Mouse (Mus musculus) spleen, adult 10 weeks (tissue): Measurements from ENCODE around the gene Sbno1. TPM values are rescaled to one million over a fixed set of nuclear protein-coding genes. Genes with fewer than 3 reads are reported as not detected.

Experiments used
- polyA plus RNA-seq: library from polyadenylated mRNA; stranded (reverse); fragments of 350-450 nt; fragmentation: Illumina TruSeq; extraction: RNeasy Lipid Tissue Mini Kit (QIAGEN cat#74804); gene quantifications from one replicate; pipeline ENCODE4 v1.2.3, GENCODE M21; 2015; ENCODE audit warnings: low replicate concordance; ENCODE audit not compliant: insufficient read depth

The Sbno1 gene
- polyA plus RNA-seq = 125 TPM

DNA sequence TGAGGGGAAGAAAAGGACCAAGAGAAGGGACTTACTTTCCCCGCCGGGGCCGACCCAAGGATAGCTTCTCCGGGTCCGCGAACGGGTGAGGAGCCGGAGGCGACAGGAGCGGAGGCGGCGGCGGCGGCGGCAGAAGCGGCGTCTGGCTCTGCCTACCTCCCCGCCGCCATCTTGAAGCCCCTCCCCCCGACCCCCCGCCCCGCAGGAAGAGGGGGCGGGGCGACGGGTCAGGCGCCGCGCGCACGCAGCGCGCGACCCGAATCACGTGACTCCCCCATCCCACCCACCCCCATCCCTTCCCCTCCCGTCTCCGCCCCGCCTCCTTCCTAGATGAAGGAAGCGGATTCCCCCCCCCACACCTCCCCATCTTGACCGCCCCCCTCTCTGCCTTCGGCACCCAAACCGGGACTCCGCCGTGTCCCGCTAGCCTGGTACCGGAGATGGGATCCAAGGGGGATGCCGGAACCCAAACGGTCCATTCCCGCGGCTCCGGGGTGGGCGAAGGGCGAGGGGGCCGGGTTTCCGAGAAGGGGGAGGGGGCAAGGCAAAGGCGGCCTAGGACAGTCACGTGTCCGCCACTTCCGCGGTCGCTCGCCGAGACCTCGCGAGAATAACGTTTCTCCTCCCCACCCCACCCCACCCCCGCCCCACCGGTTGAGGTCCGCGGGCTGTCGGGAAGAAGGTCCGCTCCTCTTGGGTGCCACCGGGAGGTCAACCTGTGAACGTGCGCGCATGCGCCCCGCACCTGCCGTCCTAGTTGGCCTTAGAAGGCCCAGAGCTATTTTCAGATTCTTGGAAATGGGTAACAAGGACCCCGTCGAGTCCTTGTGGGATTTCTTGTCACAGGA is at the start of gene Sbno1:
Gene Sbno1, minus strand, starts transcription at position 590 of the 848 bp plus-strand sequence.

GRCm38 (mm10) chr5:124439447-124440093 is 13.8 kb upstream of the Sbno1 start, which contains the start of gene Kmt5a:
Kmt5a (plus strand) TSS chr5:124439930.

DNA sequence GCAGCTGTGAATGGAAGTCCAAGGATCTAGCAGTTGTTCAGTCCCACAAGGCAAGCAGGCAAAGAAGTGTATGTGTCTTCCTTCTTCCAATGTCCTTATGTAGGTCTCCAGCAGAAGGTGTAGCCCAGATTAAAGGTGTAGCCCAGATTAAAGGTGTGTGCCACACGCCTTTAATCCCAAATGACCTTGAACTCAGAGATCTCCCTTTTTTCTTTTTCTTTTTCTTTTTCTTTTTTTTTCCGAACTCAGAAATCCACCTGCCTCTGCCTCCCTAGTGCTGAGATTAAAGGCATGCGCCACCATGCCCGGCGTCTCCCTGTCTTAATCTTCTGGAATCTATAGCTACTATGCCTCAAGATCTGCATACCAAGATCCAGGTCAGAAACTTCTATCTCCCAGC is 62.8 kb downstream of the Sbno1 start, which contains the start of gene Cdk2ap1:
Gene Cdk2ap1, minus strand, starts transcription at position 101 of the 400 bp plus-strand sequence.

DNA sequence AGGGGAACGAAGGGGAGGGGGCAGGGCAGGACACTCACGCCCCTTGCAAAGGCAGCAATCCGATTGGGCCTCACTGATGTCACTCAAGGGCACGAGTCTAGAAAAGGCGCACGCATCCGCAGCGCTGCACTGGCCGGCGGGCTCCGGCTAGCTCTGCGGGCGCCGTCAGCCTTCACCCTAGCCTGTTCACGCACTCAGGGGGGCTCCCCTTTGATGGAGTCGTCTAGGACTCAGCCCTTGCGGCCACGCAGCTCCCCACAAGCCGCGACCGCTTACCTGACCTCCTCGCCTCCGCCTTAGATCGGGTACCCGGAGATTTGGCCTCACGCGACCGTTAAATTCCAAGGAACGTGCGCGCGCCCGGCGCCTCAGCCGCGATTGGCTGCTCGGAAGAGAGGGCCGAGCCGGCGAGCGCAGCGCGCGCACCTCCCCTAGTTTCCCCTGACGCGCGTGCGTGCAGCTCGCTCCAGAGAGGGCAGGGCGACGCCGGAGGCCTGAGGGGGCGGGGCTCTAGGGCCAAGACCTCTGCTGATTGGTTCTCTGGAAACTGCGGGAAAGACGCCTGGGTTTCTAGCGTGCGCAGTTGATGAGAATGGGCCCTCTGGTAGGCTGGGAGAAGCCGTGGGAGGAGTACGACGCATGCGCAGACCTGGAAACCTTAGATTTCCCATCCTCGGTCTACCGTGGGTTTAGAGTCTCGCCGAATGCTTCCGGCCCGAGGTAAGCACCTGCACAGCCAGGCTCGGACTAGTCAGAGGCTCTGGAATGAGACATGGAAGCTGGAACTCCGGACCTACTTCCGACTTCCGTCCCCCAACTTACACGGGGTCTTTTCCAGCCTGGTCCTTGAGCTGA is 98.1 kb downstream of the Sbno1 start, which contains the start of the genes Mphosph9 and 2810006K23Rik:
Gene Mphosph9, minus strand, starts transcription at position 463 of the 855 bp plus-strand sequence.
Gene 2810006K23Rik, plus strand, starts transcription at position 580 of the 855 bp plus-strand sequence.

Other genes with a start within 250 kb of the Sbno1 start
- gene Pitpnm2, start 176.2 kb downstream of the Sbno1 start, polyA plus RNA-seq = 16.3 TPM
- gene Mphosph9, start 98.0 kb downstream of the Sbno1 start, polyA plus RNA-seq = 25.4 TPM
- gene 2810006K23Rik, start 97.9 kb downstream of the Sbno1 start, polyA plus RNA-seq = 15.1 TPM
- 121 TPM for gene Cdk2ap1, start 62.9 kb downstream of the Sbno1 start, polyA plus RNA-seq
- 58.7 TPM for gene Kmt5a, start 13.9 kb upstream of the Sbno1 start, polyA plus RNA-seq
- 16.5 TPM for gene Rilpl2, start 52.4 kb upstream of the Sbno1 start, polyA plus RNA-seq
- 8.1 TPM for gene Snrnp35, start 57.1 kb upstream of the Sbno1 start, polyA plus RNA-seq
- 4.2 TPM for gene Rilpl1, start 105.4 kb upstream of the Sbno1 start, polyA plus RNA-seq
- gene Tmed2, start 114.7 kb upstream of the Sbno1 start, polyA plus RNA-seq = 535 TPM
- gene Ddx55, start 126.9 kb upstream of the Sbno1 start, polyA plus RNA-seq = 27.8 TPM
- 39.0 TPM for gene Eif2b1, start 153.1 kb upstream of the Sbno1 start, polyA plus RNA-seq
- gene Gtf2h3, start 153.1 kb upstream of the Sbno1 start, polyA plus RNA-seq = 35.5 TPM
- gene Atp6v0a2, start 202.6 kb upstream of the Sbno1 start, polyA plus RNA-seq = 47.7 TPM